Mouse (Mus musculus) ovary, adult 18-20 months (tissue): ENCODE results near the gene Hexb.

ENCODE experiments used
- DNase-seq: peaks from one replicate; pipeline ENCODE4 v3.0.0; 2022; ENCODE audit warnings: low spot score, mixed read lengths

Hexb gene

DNA sequence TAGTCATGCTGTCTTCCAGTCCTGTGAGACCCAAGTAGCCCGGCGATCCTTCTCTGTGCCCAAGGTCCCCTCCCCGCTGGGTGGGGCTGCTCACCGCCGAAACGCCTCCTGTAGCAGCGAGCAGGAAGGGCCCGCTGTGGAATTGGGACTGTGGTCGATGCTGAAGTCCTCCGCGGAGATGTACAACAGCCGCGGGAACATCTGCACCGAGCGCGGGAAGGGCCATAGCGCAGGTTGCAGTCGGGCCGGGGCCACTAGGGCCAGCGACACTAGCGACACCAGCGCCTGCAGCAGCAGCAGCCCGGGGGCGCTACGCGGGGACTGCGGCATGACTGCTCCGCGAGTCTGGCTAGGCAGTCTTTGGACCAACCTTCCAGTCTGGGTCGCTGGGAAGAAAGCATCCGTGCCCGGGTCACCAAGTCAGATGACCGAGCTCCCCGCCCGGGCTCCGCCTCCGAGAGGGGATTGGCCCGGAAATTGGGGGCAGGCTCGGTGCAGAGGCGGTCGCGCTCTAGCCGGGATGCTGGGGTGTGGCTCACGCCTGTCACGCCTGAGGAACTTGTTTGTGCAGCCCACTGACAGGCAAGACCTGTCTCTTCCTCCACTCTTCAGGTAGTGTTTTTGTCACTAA lies at the start of gene Hexb:
TSS of gene Hexb (minus strand) at position 426 of the 631 bp plus-strand sequence.
- peak; percentile 89 for DNase-seq

DNA sequence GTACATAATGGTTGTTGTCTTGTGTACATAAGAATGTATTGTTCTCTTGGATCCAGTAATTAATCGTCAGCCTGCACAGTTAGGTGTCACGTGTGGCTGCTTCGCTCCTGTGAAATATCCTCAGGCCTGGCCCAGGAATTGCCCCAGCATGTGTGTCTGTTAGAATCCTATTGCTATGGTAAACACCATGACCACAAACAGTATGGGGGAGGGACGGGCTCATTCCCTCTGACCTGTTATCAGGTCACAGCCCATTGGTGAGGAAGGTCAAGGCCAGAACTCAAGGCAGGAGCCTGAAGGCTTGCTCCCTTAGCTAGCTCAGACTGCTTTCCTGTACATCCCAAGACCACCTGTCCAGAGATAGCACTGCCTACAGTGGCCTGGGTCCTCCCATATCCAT lies 49.6 kb upstream of the Hexb start:
- no peak for DNase-seq

DNA sequence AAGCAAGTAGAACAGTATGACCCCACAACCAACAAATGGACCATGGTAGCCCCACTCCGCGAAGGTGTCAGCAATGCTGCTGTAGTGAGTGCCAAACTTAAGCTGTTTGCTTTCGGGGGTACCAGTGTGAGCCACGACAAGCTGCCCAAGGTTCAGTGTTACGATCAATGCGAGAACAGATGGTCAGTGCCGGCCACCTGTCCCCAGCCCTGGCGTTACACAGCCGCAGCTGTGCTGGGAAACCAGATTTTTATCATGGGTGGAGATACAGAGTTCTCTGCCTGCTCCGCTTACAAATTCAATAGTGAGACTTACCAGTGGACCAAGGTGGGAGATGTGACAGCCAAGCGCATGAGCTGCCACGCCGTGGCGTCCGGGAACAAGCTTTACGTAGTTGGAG lies 48.1 kb upstream of the Hexb start:
- no peak for DNase-seq

DNA sequence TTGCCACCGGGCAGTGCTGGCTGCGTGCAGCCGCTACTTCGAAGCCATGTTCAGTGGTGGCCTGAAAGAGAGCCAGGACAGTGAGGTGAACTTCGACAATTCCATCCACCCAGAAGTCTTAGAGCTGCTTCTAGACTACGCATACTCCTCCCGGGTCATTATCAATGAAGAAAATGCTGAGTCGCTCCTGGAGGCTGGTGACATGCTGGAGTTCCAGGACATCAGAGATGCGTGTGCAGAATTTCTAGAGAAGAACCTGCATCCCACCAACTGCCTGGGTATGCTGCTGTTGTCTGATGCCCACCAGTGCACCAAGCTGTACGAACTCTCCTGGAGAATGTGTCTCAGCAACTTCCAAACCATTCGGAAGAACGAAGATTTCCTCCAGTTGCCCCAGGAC lies 47.0 kb upstream of the Hexb start:
- no peak for DNase-seq

DNA sequence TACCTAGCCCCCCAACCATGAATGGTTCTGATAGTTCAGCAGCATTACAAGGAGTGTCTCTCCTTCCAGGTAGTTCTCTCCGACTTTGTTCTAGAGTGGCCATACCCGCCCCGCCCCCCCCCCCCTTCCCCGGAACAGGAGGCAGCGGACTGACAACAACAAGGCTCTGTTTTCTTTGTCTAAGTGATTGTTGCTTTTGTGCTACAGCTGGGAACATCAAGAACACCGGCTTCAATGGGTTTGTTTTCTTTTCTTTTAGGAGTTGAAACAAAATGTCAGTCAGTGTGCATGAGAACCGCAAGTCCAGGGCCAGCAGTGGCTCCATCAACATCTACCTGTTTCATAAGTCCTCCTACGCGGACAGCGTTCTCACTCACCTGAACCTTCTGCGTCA lies 46.6 kb upstream of the Hexb start:
- DNase-seq = no peak

DNA sequence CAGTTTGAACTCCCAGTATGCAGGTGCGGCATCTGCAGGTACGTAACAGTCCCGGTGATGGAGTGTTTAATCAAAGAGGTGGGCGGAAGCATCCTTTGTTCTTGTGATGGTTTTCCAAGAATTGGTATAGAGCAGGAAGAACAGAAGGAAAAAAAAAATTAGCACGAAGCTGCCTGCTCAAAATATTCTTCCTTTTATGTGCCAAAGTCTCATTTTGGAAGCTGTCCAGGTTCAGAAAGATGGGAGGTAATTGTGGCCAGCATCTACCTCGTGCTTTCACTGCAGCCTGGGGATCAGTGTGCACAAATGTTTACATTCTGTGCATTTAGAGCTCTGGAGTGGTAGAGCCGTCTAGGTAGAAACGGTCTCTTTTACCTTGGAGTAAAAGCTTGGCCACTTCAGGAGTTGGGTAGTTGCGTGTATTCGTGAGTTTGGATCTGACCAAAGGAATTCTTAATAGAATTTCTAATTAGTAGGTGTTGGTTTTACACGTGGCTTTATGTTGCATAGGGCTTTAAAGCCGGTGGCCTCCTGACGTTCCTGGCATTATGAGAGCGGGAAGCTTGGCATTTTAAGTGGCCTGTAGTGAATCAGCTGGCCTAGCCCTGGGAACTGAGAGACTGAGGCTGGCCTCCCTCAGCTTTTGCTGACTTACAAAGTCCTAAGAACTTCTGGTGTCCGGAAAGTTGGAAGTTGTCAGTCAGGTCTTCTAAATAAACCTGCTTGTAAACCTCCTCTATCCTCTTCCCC lies 46.0 kb upstream of the Hexb start:
- no peak for DNase-seq

DNA sequence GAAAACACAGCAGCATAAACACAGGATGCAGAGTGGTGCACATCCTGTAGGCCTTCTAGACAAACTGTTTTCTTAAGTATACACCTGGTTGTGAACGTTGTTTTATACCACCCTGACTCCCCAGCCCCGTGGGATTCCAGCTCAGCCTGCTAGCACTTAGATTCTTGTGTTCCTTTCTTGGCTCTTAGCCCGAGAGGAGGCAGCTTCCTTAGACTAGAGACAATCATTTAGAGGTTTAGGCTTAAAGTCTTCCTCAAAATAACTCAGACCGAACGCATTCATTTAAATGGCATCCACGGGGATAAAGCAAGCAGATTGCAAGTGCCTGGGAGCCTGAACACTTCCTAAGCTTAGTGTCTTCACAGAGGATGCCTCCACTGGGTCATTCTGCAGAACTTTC lies 44.6 kb upstream of the Hexb start:
- DNase-seq = no peak

DNA sequence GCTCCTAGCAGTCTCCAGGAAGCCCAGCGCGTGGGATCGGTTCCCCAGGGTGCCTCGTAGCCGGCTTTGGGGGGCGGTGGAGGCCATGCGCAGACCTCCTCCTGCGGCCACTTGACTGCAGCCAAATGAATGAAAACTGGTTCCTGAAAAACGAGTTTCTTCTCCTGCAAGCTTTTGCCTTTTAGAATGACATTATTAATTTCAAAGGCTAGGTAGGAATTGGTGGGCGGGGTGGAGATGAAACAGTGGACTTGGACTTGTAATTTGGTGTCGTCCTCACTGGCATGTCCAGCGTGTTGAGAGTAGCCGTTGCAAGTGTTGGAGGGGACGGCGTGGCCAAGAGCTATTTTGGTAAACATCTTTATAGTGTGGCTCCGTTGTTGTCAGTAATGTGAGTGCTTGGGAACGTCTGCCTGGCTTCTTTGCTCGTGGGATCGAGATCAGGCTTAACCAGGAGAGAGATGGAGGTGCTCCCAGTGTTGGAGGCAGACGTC lies 43.7 kb upstream of the Hexb start:
- DNase-seq = no peak

DNA sequence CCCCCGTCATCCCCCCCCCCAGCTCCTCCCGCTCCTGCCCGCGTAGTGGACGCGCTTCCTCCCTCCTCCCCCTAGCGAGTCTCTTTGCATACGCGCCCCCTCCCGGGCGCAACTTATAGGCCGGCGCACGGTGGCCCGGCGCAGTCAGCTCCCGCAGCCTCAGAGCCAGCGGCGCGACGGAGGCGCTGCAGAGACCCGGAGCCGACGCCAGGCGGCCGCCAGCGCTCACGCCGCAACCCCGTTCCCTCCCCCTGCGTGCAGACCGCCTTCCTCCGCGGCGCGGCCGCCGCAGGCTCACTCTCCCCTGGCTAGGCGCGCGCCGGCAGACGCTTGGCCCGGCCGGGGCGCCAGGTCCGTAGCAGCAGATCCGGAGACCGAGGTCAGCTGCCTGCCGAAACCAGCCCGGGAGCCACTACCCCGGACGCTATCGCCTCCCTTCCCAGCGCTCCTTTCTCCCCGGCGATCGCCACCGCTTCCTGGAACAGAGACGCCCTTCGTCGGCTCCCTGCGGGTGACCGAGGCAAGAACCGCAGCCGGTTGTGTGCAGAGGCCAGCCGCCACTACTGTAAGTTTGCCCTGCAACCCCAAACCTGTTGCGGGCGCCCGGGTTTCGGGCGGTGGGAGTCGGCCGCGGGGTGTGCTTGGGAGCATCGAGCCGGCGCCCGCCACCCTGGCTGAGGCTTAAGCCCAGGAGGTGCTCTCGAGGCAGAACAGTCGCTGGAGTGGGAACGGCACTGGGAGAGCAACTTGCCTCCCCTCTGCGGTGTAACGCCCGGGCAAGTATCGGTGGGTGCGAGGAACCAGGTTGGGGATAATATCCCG lies 43.0 kb upstream of the Hexb start, which contains the start of gene Enc1:
TSS of gene Enc1 (plus strand) at position 141 of the 822 bp plus-strand sequence.
- DNase-seq = peak; percentile 90

DNA sequence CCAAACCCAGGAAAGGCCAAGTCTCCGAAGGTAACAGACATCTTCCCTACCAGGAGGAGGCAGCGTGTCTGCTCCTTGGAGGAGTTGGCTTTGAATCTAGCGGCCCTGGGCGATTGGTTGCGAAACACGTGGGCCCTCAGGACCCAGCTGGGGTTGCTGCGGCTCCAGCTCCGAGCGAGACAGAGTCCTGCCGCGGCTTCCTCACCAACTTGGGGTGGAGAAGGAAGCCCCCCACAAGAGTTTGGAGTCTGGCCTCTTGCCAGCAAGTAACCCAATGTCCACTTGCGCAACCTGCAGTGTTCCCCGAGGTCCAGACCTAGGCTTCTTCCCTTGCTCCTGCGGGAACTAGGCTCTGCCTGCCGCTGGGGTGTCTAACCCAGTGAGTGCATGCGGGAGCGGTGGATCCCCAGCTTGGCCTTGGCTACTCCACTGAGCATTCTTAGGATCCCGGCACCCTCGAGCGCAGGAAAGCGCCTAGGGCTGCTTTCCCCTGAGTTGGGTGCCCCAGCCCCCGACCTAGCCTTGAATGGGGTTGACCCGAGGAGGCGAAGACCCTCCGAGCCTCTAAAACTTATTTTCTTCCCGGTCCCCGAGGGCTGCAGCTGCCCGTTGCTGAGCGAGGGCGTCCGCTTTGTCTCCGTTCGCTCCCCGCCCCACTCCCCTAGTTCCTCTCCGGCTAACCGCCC lies 42.3 kb upstream of the Hexb start:
- DNase-seq = peak; percentile 79

DNA sequence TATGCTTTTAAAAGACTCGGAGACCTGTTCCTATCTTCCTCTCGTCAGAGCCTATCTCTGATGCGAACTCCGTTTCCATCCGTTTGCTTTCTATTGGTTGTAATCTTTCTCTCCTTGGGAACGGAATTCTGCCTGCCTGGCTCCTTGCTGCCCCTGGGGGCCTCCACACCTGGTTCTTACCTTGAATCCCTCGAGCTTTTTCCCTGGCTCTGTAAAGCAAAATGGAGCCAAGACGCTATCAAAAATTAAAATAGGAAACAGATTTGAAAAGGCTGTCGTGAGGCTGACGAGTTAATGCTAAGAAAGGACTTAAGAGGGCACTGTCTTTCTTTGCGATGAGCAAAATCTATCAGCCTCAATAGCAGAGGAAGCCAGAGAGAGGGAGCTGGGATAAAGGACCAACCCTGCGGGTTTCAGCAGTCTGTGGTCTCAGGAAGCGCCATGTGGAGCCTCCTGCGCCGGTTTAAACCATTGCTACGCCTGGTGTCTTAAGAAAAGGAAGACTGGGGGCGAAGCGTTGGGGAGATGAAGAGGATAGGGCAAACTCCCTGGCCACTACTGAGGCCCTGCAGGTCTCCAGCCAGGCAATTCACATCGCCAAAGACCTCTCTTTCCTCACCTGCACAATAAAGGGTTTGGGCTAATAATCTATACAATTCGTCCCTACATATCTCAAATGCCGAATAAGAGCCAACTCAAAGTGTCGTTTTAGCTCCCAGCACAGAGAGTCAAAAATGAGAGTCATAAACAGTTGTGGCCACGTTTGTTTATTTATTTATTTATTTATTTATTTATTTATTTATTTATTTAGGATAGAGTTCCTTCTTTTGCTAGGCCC lies 41.4 kb upstream of the Hexb start:
- DNase-seq = peak; percentile 64

DNA sequence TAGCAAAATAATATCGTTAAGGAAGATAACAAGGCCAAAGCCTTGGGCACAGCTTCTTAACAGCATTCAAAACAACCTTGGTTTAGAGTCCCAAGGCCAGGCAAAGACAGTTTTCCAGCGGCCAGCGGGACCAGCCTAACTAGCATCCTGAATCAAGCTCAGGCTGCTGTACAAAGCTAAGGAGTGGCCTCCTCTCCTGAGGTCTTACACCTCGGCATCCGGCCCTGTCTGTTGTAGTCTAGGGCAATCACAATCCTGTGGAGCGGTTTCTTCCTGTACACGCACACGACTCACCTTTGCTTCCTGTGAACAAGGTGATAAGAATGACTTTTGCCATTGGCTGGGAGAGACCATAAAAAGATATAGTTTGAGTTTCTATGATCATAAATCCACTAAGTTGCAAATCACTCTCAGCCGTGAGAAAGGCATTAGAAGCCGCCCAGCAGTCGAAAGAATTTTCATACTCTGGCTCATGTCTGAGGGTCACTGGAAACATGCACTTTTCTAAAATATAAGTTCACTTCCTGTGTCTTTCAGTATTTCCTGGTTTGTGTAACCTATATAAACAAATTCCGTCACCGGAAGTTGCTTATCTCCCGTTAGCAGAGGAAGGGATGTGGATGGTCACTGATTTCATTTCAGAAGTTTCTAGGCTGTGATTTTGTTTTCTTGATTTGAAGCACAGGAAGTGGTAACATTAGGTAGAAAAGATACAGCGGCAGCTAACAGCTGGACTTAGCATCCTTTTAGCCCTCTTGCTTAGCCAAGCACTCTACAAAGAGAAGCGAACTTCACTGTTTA lies 40.2 kb upstream of the Hexb start:
- DNase-seq = peak; percentile 75

DNA sequence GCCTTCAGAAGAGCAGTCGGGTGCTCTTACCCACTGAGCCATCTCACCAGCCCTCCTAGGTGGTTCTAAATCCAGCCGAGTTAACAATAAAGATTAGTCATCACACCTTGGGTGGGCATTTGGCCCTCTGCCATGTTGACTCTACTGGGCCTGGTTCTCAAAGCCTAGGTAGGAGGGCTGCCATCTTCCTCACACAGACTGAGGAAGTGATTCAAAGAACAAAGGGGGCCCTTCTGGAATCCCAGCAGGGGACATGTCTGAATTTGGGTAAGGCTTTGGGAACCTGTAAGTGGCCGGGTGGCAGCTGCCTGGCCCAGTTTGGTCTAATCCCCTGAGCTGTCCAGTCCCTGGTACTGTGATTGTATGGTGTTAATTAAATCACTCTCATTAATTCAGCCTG lies 39.5 kb upstream of the Hexb start:
- no peak for DNase-seq

DNA sequence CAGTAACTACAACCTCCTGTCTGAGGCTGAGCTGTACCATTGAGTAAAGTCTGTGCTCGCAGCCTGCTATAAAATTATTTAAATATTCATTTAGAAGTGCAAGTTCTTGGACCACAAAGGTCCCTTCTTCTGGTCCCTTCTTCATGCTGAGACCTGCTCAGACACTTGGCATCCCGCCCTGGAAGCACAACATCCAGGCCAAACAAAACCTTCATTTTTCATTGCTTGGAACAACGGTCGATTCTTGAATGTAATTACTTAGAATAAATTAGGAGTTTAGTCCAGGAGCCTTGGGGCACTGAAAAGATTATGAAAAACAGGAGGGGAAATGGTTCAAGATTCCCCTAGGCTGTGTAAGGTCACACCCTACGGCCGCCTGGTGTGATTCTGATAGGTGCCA lies 37.8 kb upstream of the Hexb start:
- no peak for DNase-seq

DNA sequence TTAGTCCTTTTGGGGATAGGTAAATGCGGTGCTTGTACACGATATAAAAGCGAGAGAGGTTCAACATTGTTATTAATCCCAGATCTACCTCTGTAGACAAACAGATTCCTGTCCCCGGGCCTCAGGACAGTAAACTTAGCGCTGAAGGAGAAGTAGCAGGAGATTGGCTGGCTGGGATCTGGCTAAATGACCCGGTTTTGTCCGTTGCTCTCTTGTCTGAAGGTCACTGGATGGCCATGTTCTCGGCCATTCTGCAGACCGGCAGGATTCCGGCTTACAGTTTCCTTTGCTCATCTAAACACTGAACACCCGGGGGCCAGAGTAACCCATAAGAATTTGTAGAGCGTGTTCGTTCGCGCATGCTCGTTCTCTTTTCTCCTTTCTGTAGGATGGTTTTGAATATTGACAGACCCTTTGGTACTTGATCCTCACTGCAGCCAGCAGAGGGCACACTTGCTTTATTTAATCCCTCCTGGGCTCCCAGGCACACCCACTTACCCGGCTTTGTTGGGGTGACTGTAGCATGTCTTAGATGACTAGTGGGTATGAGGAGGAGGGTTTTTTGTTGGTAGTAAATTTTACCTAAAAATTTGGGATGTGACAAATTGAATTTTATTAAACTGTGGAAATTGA lies 36.7 kb upstream of the Hexb start:
- peak; percentile 64 for DNase-seq

DNA sequence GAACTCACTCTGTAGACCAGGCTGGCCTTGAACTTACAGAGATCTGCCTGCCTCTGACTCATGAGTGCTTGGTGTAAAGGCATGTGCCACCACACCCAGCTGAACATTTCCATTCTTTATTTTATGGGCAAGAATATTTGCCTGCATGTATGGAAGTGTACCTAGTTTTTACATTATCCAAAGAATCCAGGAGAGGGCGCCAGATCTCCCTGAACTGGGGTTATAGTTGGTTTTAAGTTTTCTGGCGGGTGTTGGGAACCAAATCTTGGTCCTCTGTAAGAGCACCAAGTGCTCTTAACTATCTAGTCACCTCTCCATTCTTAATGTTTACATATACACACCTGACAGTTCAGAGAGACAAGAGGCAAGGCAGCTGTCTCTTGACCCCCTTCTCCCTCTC lies 34.9 kb upstream of the Hexb start:
- no peak for DNase-seq

DNA sequence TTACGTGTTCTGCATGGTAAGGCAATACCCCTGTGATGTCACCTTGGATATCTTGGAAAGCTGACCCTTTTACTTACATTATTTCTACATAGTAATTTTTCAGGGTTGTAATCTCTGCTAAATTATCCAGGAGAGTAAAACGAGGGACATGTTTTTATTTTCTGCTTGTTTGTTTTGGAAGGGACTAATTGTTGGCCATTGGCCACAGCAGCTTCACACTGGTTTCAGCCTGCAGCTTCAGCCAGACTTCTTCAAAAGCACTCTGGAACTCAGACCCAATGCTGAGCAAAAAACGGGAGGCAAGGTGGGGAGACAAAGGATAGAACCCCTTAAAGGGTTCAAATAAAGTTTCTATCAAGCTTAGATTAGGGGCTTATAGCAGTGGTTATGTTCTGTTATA lies 31.9 kb upstream of the Hexb start:
- DNase-seq = no peak

DNA sequence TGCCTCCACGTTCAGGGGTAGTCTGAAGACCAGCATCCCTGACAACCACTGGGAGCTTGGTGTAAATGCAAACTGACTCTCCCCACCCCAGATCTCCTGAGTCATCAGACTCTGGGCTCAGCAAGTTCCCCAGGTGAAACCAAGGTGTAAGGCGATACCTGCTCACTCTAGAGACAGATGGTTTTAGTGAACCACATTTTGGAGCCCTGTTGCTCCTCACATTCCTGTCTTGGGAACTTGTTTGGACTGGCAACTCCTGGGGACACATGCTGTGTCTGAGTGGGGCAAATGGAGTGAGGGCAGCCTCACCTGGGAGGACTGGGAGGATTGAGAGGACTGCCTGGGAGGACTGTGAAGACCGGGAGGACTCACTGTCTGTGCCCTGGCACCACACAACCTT lies 29.6 kb upstream of the Hexb start:
- no peak for DNase-seq

DNA sequence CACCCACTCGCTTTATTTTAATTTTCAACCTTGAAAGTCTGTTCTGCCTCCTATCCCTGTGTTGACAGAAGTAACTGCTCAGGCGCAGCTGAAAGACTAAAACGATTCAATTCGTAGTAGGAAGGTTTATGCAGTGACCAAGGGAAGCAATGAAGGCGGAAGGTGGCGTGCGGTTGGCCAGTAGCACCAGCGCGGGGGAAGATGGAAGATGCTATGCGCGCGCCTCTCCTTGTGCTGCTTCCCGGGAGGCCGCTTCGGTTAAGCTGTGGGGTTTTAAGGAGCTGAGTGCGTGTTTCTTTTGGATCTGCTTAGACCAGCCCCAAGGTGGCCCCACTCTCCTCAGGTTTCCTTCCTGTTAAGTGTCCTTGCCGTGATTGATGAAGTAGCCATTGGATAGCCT lies 27.0 kb upstream of the Hexb start:
- no peak for DNase-seq
